Mouse (Mus musculus) cerebellum, adult 2 months (tissue): ENCODE results near the gene Aoc1. TPM values are rescaled to one million over a fixed set of nuclear protein-coding genes. Genes with fewer than 3 reads are reported as not detected.

Source experiments
- DNase-seq, 2 experiments: peaks; one replicate each; pipeline ENCODE4 v3.0.0; 2021
- H3K27ac ChIP-seq: fragments of 200-500 bp; 2 replicates; pipeline ENCODE4 v1.5.1; 2012; ENCODE audit warnings: low read length, control low read depth, inconsistent platforms; ENCODE audit not compliant: insufficient read depth
- H3K27me3 ChIP-seq: fragments of 200-500 bp; 2 replicates; pipeline ENCODE4 v1.6.1; 2012; ENCODE audit warnings: inconsistent platforms, mild to moderate bottlenecking, low read length, moderate library complexity; ENCODE audit not compliant: control insufficient read depth, insufficient read depth
- H3K4me1 ChIP-seq: fragments of 200-500 bp; 2 replicates; pipeline ENCODE4 v1.6.1; 2011; ENCODE audit warnings: low read length; ENCODE audit not compliant: control insufficient read depth, insufficient read depth
- H3K4me3 ChIP-seq: fragments of 200-500 bp; replicated peaks from 2 replicates; pipeline ENCODE3; 2011; ENCODE audit warnings: mild to moderate bottlenecking, low read depth, low read length, control low read depth; ENCODE audit not compliant: insufficient read depth
- CTCF ChIP-seq: fragments of 200-500 bp; IDR thresholded peaks from 2 replicates; pipeline ENCODE4 v1.5.1; 2011; ENCODE audit warnings: low read depth, mild to moderate bottlenecking, control low read depth, low read length, moderate library complexity, borderline replicate concordance; ENCODE audit not compliant: insufficient read depth
- POLR2A ChIP-seq: fragments of 200-500 bp; IDR thresholded peaks from 2 replicates; pipeline ENCODE4 v1.6.1; 2011; ENCODE audit warnings: low read length, control low read depth, borderline replicate concordance; ENCODE audit not compliant: insufficient read depth
- WGBS: fragments of 180-500 bp; shearing (Covaris S2); methylation state at CpG from one replicate; pipeline ENCODE4 v1.1.7; 2018; 5-methylcytosine and 5-hydroxymethylcytosine counted together
- polyA plus RNA-seq: library from polyadenylated mRNA; depleted of rRNA; stranded (reverse); fragments of >200 nt; gene quantifications from 2 replicates; pipeline ENCODE4 v1.2.3, GENCODE M21; 2012; rRNA removed

Aoc1 gene
- polyA plus RNA-seq, 1 experiment = 0.31 TPM

- no peaks in the 10 kb centered on the region for H3K4me1 ChIP-seq
- 88% methylated on average over 6 of the region's 6 CpGs for WGBS
- DNase-seq = no peak
- TF ChIP-seq POLR2A (no peak), CTCF (no peak)
- H3K27me3 ChIP-seq = no peaks in the 10 kb centered on the region
- H3K27ac ChIP-seq = no peak overlapping the region
- H3K4me3 ChIP-seq = no peak overlapping the region
These were observed 78.9 kb downstream of the Aoc1 start for GRCm38 (mm10) chr6:48951630-48952029.

GRCm38 (mm10) chr6:48953220-48953619, 80.5 kb downstream of the Aoc1 start:
- Histone ChIP-seq H3K4me3 (no peak overlapping the region), H3K27me3 (no peaks in the 10 kb centered on the region), H3K4me1 (no peaks in the 10 kb centered on the region), H3K27ac (no peak overlapping the region)
- no peak for DNase-seq
- TF ChIP-seq CTCF = no peak
- no peak for TF ChIP-seq POLR2A
- 82% methylated on average over 5 of the region's 5 CpGs for WGBS

DNA sequence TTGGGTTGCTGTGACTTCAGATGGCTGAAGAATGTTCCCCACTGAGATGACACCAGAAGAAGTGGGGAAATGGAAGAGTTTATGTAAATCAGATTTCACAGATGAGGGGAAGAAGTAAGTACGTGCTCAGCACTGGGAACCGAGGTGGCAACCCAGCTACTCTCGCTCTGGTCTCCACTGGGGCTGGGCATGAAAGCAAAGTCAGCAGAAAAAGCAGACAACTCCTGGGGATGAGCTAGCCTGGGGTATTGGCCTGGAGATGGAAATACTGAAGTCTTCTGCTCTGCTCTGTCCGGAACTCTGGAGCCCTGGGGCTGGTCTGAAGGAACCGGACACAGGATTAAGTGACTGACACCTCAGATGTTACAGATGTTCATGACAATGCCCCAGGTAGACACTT, 81.5 kb downstream of the Aoc1 start:
- H3K27ac ChIP-seq = no peak overlapping the region

DNA sequence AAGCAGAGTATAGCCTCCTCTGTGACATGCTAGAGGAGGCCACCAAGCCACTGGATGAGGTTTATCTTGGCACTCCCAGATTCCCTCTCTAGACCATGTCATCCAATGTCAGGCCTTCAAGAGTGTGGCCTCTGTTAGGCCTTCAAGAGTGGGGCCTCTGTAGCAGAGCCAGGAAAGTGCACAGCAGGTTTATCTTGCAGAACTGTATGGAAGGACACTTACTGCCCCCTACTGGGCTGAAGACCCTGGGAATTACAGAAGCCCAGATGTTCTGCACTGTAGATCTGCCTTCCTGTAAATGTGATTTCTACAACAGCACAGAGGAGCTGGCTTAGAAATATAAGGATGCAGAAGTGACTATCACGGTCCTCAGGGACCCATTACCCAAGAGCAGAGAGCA, 82.2 kb downstream of the Aoc1 start:
- WGBS = 73% methylated on average over 1 of the region's 1 CpGs
- H3K27me3 ChIP-seq = no peaks in the 10 kb centered on the region
- TF ChIP-seq POLR2A = no peak
- no peak for TF ChIP-seq CTCF
- H3K4me1 ChIP-seq = no peaks in the 10 kb centered on the region
- no peak for DNase-seq
- no peak overlapping the region for H3K27ac ChIP-seq
- no peak overlapping the region for H3K4me3 ChIP-seq

More for the DNA sequence above, 81.5 kb downstream of the Aoc1 start:
- Histone ChIP-seq H3K4me1 (no peaks in the 10 kb centered on the region), H3K4me3 (no peak overlapping the region), H3K27me3 (no peaks in the 10 kb centered on the region)
- no peak for DNase-seq
- 77% methylated on average over 5 of the region's 5 CpGs for WGBS
- no peak for TF ChIP-seq POLR2A
- TF ChIP-seq CTCF = no peak

DNA sequence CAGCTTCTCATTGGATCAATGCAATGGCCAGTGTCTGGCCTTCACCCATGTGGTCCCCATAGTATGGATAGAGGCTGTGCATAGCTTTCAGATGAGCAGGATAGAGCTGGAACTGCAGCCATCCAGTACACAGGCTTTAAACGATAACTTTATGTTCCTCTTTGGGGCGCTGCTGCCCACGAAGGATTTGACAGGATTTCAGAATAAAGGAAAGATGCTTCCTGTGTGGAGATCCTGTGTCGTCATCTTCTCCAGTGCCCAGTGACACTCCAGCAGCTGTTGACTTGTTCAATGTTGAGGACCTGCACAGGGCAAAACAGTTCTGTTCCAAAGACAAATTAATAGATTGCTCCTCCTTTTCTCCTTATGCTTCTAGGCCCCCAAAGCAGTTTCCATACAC, 84.1 kb downstream of the Aoc1 start:
- no peak overlapping the region for H3K27ac ChIP-seq
- H3K4me3 ChIP-seq = no peak overlapping the region
- no peaks in the 10 kb centered on the region for H3K4me1 ChIP-seq
- 91% methylated on average over 4 of the region's 4 CpGs for WGBS
- H3K27me3 ChIP-seq = no peaks in the 10 kb centered on the region
- TF ChIP-seq POLR2A (no peak), CTCF (no peak)
- no peak for DNase-seq

- DNase-seq = peak in 1 of 2 experiments; percentile 4
- no peak for TF ChIP-seq POLR2A
- TF ChIP-seq CTCF = peak; percentile 31; the same call in 1 of the 2 replicates
- no peak overlapping the region for H3K4me3 ChIP-seq
- H3K4me1 ChIP-seq = no peaks in the 10 kb centered on the region
- H3K27ac ChIP-seq = no peak overlapping the region
- no peaks in the 10 kb centered on the region for H3K27me3 ChIP-seq
- 18% methylated on average over 1 of the region's 1 CpGs for WGBS
These were observed 85.4 kb downstream of the Aoc1 start for GRCm38 (mm10) chr6:48958053-48958452.

Other genes with a start within 250 kb of the Aoc1 start
- 34.3 and 35.2 TPM in 2 replicates for gene AI854703, start 246.1 kb upstream of the Aoc1 start, polyA plus RNA-seq
- 1.3 TPM in 2 replicates for gene Gimap8, start 225.7 kb upstream of the Aoc1 start, polyA plus RNA-seq
- gene Gimap9, start 196.8 kb upstream of the Aoc1 start, polyA plus RNA-seq = 0.86 and 0.98 TPM in 2 replicates
- gene Gimap4, start 188.3 kb upstream of the Aoc1 start, polyA plus RNA-seq = 0.54 and 0.74 TPM in 2 replicates
- gene Gimap6, start 164.7 kb upstream of the Aoc1 start, polyA plus RNA-seq = 4.1 and 4.6 TPM in 2 replicates
- 0.93 TPM in 1 of 2 replicates, not detected in the other for gene Gm28053, start 154.3 kb upstream of the Aoc1 start, polyA plus RNA-seq
- not detected in 2 replicates for gene Gimap7, start 154.3 kb upstream of the Aoc1 start, polyA plus RNA-seq
- gene Gimap1, start 133.8 kb upstream of the Aoc1 start, polyA plus RNA-seq = 1.8 and 2.3 TPM in 2 replicates
- 0.57 and 0.82 TPM in 2 replicates for gene Gimap5, start 126.7 kb upstream of the Aoc1 start, polyA plus RNA-seq
- gene Gimap3, start 102.0 kb upstream of the Aoc1 start, polyA plus RNA-seq = 0.29 and 0.36 TPM in 2 replicates
- gene Tmem176a, start 32.0 kb upstream of the Aoc1 start, polyA plus RNA-seq = 11.0 and 12.5 TPM in 2 replicates
- 48.7 and 54.4 TPM in 2 replicates for gene Tmem176b, start 31.4 kb upstream of the Aoc1 start, polyA plus RNA-seq
- not detected in 2 replicates for gene 1600015I10Rik, start 57.0 kb downstream of the Aoc1 start, polyA plus RNA-seq
- not detected in 2 replicates for gene Doxl2, start 102.1 kb downstream of the Aoc1 start, polyA plus RNA-seq
- not detected in 2 replicates for gene Svs1, start 114.0 kb downstream of the Aoc1 start, polyA plus RNA-seq
- 2.2 and 2.8 TPM in 2 replicates for gene Gpnmb, start 163.7 kb downstream of the Aoc1 start, polyA plus RNA-seq
- 19.9 and 22.2 TPM in 2 replicates for gene Malsu1, start 200.9 kb downstream of the Aoc1 start, polyA plus RNA-seq